Mouse (Mus musculus): ENCODE data around the gene Ank3. TPM values are rescaled to one million over a fixed set of nuclear protein-coding genes. Genes with fewer than 3 reads are reported as not detected.

Gene Ank3
- polyA plus RNA-seq, 1 experiment from 2014 or later: 76.6 TPM

DNA sequence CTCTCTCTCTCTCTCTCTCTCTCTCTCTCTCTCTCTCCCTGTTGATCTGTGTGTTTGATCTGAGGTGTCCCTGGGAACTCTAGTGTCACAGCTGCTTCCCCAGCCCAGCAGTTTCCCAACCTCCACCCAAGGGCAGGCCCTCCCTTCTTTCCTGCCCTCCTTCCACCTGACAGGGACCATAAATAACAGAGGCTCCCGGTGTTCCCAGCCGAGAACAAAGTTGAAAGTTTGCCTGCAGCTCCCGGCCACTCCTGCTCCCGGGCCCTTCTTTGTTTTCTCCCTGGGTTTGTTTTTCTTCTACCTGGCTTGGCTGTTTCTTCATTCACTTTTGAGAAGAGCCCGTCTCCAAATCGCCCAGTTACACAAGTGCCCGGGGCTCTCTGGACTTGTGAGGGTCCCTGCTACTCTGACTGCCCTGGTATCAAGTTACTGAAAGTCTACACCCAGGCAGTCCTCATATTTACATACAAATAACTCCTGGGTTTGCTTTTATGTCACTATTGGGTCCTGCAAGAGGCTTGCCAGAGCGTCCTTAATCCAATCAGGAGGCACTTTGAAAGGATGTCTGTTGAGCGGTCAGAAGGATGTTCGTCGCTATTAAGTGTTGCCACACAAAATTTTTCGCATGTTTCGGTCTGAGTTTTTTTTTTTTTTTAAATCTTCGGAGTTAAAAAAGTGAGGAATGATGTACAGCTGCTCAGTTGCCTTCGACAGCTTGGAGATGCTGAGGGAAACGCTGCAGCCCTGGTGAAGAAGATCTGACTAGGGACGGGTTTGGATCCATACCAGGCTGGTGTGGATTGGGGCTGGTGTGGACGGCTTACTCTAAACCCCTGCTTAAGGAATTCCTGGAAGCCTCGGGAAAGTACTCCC, 526.9 kb downstream of the Ank3 start:
- H3K27ac ChIP-seq (replicated peaks): no peak overlapping the region
- 7% methylated on average over 19 of the region's 19 CpGs for WGBS
- no peaks in the 10 kb centered on the region for H3K36me3 ChIP-seq
- no peaks in the 10 kb centered on the region for H3K27me3 ChIP-seq
- peaks cover 28% of the 10 kb centered on the region for H3K4me1 ChIP-seq (replicated peaks)
- peak overlapping the region; percentile 47 for H3K4me2 ChIP-seq
- H3K9me3 ChIP-seq: no peaks in the 10 kb centered on the region
- no peak for ATAC-seq (ENCODE audit: low FRiP score, low read depth)
- H3K9ac ChIP-seq: no peak overlapping the region
- peak overlapping the region; percentile 11; the same call in 1 of the 2 replicates for H3K4me3 ChIP-seq

GRCm38 (mm10) chr10:69926158-69926882, 527.7 kb downstream of the Ank3 start:
- Histone ChIP-seq H3K4me1 (replicated peaks) (peaks cover 28% of the 10 kb centered on the region), H3K4me3 (0 out of 2 replicates have a peak overlapping the region, but pooled peaks have one; percentile 11), H3K9me3 (no peaks in the 10 kb centered on the region), H3K9ac (no peak overlapping the region), H3K27ac (replicated peaks) (0 out of 2 replicates have a peak overlapping the region, but pooled peaks have one; percentile 14), H3K36me3 (no peaks in the 10 kb centered on the region), H3K4me2 (peak overlapping the region; percentile 47), H3K27me3 (no peaks in the 10 kb centered on the region)
- 9% methylated on average over 11 of the region's 11 CpGs for WGBS
- ATAC-seq (ENCODE audit: low FRiP score, low read depth): no peak

DNA sequence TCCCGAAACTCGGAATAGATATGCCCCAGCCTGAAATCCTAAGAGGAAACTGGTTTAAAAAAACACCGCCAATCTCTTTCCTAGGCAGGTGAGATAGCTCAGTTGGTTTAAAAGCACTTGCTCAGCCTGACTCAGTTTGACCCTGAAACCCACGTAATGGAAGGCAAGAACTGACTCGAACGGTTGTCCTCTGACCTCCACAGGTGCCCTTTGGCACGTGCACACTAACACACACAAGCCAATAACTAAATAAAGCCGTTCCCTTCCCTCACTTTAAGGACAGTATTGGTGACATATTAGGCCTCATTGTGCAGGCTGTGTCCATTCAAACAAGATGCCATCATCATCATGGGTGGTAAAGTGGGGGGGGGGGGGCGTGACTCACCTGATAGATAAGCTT, 528.4 kb downstream of the Ank3 start:
- Histone ChIP-seq H3K4me2 (peak overlapping the region; percentile 47), H3K9ac (no peak overlapping the region), H3K4me1 (replicated peaks) (peaks cover 28% of the 10 kb centered on the region), H3K4me3 (no peak overlapping the region), H3K9me3 (no peaks in the 10 kb centered on the region), H3K36me3 (no peaks in the 10 kb centered on the region), H3K27ac (replicated peaks) (no peak overlapping the region), H3K27me3 (no peaks in the 10 kb centered on the region)
- ATAC-seq (ENCODE audit: low FRiP score, low read depth): no peak
- WGBS: 12% methylated on average over 9 of the region's 9 CpGs

- ATAC-seq (ENCODE audit: low FRiP score, low read depth): no peak
- Histone ChIP-seq H3K27me3 (no peaks in the 10 kb centered on the region), H3K36me3 (no peaks in the 10 kb centered on the region), H3K9ac (no peak overlapping the region), H3K4me3 (no peak overlapping the region), H3K4me2 (no peak overlapping the region), H3K9me3 (no peaks in the 10 kb centered on the region), H3K4me1 (replicated peaks) (peaks cover 28% of the 10 kb centered on the region), H3K27ac (replicated peaks) (no peak overlapping the region)
- 42% methylated on average over 7 of the region's 7 CpGs for WGBS
These were observed 529.8 kb downstream of the Ank3 start for GRCm38 (mm10) chr10:69928358-69928757.

DNA sequence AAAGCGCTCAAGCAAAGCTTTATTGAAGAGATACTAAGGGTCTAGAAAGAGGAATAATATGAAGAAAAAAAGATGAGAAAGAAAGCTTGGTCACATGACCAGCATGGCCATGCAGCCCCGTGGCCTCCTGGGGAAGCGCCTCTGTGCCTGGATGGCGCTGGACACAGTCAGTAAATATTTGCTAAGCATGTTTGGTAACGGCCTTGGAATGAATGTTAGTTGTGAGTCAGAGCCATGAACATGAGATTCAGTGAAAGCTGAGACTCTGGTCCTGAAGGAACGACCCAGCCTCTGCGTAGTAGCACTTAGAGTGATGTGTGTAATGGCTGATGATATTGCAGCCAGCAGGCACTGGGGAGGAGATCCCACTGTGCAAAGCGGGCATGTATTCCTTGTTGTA, 531.9 kb downstream of the Ank3 start:
- Histone ChIP-seq H3K4me1 (replicated peaks) (peaks cover 13% of the 10 kb centered on the region), H3K36me3 (peaks cover 7% of the 10 kb centered on the region; the same call in 1 of the 2 replicates), H3K4me2 (no peak overlapping the region), H3K27me3 (no peaks in the 10 kb centered on the region), H3K4me3 (no peak overlapping the region), H3K9ac (no peak overlapping the region), H3K27ac (replicated peaks) (no peak overlapping the region), H3K9me3 (no peaks in the 10 kb centered on the region)
- WGBS: 92% methylated on average over 8 of the region's 8 CpGs
- ATAC-seq (ENCODE audit: low FRiP score, low read depth): no peak

DNA sequence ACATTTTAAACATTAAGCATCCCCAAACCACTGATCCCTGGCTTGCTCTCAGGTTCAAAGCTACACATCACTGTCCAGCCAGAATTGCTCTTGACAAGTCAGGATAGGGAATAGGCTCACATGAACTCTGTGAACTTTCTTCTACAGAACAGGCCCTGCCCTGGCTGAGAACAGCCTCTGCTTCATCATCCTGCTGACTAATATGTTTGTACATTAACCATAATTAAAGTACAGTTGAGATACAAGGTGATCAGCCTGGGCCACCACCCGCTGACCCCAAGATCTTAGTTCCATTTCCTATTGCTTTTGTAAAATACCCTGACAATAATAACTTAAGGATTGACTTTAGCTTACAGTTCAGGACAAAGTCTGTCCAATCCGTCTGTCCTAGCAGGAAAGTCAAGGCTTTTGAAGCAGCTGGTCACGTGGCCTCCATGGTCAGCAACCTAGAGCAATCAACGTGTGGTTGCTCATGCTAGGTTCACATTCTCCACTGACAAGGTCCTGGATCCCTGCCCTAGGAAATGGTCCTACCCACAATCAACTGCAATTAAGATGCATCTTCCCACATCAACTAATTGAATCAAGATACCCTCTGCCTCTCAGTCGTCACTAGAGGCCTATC, 538.0 kb downstream of the Ank3 start:
- H3K36me3 ChIP-seq: peaks cover 13% of the 10 kb centered on the region; the same call in 1 of the 2 replicates
- H3K4me3 ChIP-seq: no peak overlapping the region
- ATAC-seq (ENCODE audit: low FRiP score, low read depth): no peak
- H3K4me2 ChIP-seq: no peak overlapping the region
- no peaks in the 10 kb centered on the region for H3K4me1 ChIP-seq (replicated peaks)
- no peaks in the 10 kb centered on the region for H3K9me3 ChIP-seq
- 91% methylated on average over 5 of the region's 5 CpGs for WGBS
- H3K9ac ChIP-seq: no peak overlapping the region
- no peak overlapping the region for H3K27ac ChIP-seq (replicated peaks)
- H3K27me3 ChIP-seq: no peaks in the 10 kb centered on the region

DNA sequence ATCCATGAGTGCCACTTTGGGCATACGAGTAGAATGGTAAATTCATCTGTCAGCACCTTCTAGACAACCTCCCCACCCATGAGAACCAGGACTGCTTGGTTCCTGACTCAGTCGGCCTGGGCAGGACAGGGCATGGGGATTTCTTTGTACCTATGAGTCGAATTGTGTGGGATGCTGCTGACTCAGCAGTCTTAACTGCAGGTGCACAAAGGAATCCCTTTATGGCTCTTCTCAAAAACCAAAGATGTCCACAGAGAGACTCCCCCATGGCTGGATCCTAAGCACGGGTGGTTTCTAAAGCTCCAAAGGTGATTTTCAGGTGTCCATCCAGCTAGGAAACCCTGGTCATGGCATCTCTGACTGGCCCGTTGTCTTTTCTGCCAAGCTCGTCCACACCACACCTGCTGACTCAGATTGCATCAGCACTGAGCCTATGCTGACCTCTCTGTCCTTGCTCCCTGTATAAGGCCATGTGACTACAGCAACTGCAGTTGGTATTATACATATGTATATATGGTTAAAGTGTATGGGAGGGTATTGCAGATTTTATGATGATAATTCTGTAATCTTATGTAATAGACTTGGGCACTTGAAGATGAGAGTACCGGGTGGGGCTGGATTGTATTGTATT, 538.8 kb downstream of the Ank3 start:
- Histone ChIP-seq H3K4me2 (no peak overlapping the region), H3K9me3 (no peaks in the 10 kb centered on the region), H3K9ac (no peak overlapping the region), H3K27ac (replicated peaks) (no peak overlapping the region), H3K4me1 (replicated peaks) (no peaks in the 10 kb centered on the region), H3K27me3 (no peaks in the 10 kb centered on the region), H3K4me3 (no peak overlapping the region), H3K36me3 (peaks cover 13% of the 10 kb centered on the region; the same call in 1 of the 2 replicates)
- WGBS: 87% methylated on average over 7 of the region's 7 CpGs
- ATAC-seq (ENCODE audit: low FRiP score, low read depth): no peak

GRCm38 (mm10) chr10:69939144-69939543, 540.6 kb downstream of the Ank3 start:
- H3K36me3 ChIP-seq: peaks cover 12% of the 10 kb centered on the region; the same call in 1 of the 2 replicates
- no peak overlapping the region for H3K4me3 ChIP-seq
- no peaks in the 10 kb centered on the region for H3K27me3 ChIP-seq
- no peak for ATAC-seq (ENCODE audit: low FRiP score, low read depth)
- H3K4me1 ChIP-seq (replicated peaks): 0 out of 2 replicates have a peak, but pooled peaks cover 5% of the 10 kb centered on the region
- H3K27ac ChIP-seq (replicated peaks): no peak overlapping the region
- no peak overlapping the region for H3K9ac ChIP-seq
- WGBS: 91% methylated on average over 7 of the region's 7 CpGs
- H3K9me3 ChIP-seq: no peaks in the 10 kb centered on the region
- no peak overlapping the region for H3K4me2 ChIP-seq

DNA sequence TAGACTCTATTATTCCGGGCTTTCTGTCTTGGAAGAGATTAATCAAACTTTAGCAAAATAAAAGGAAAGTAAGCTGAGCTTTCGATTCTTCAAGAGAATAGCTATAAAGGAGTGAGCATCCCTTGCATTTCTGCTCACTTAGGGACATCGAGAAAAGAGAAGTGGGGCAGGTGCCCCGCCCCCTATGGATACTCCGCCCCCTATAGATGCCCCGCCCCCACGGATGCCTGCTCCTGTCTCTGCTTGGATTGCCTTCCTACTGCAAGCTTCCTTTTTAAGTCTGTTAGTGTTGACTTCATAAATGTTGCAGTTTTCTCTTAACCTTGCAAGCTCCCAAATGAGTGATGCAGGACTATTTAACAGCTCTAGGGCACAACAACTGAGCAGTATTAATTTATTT, 541.4 kb downstream of the Ank3 start:
- ATAC-seq (ENCODE audit: low FRiP score, low read depth): no peak
- no peak overlapping the region for H3K27ac ChIP-seq (replicated peaks)

GRCm38 (mm10) chr10:69941001-69941400, 542.4 kb downstream of the Ank3 start:
- H3K27ac ChIP-seq (replicated peaks): no peak overlapping the region
- H3K9me3 ChIP-seq: no peaks in the 10 kb centered on the region
- no peak overlapping the region for H3K4me2 ChIP-seq
- no peak overlapping the region for H3K4me3 ChIP-seq
- peaks cover 6% of the 10 kb centered on the region; the same call in 1 of the 2 replicates for H3K36me3 ChIP-seq
- WGBS: 93% methylated on average over 7 of the region's 7 CpGs
- H3K27me3 ChIP-seq: no peaks in the 10 kb centered on the region
- ATAC-seq (ENCODE audit: low FRiP score, low read depth): no peak
- peaks cover 9% of the 10 kb centered on the region; the same call in 1 of the 2 replicates for H3K4me1 ChIP-seq (replicated peaks)
- H3K9ac ChIP-seq: no peak overlapping the region

More for the DNA sequence above, 541.4 kb downstream of the Ank3 start:
- no peak overlapping the region for H3K4me2 ChIP-seq
- WGBS: 48% methylated on average over 7 of the region's 7 CpGs
- H3K4me3 ChIP-seq: no peak overlapping the region
- no peaks in the 10 kb centered on the region for H3K27me3 ChIP-seq
- H3K9me3 ChIP-seq: no peaks in the 10 kb centered on the region
- peaks cover 9% of the 10 kb centered on the region; the same call in 1 of the 2 replicates for H3K36me3 ChIP-seq
- peaks cover 9% of the 10 kb centered on the region; the same call in 1 of the 2 replicates for H3K4me1 ChIP-seq (replicated peaks)
- no peak overlapping the region for H3K9ac ChIP-seq

GRCm38 (mm10) chr10:69944845-69945244, 546.3 kb downstream of the Ank3 start:
- Histone ChIP-seq H3K4me2 (no peak overlapping the region), H3K27ac (replicated peaks) (no peak overlapping the region), H3K4me3 (no peak overlapping the region), H3K27me3 (no peaks in the 10 kb centered on the region), H3K36me3 (0 out of 2 replicates have a peak, but pooled peaks cover 2% of the 10 kb centered on the region), H3K9ac (no peak overlapping the region), H3K9me3 (no peaks in the 10 kb centered on the region), H3K4me1 (replicated peaks) (peaks cover 9% of the 10 kb centered on the region; the same call in 1 of the 2 replicates)
- 79% methylated on average over 9 of the region's 9 CpGs for WGBS
- no peak for ATAC-seq (ENCODE audit: low FRiP score, low read depth)
